Mouse (Mus musculus) testis, postnatal 14 days (tissue): ENCODE measurements around the gene G0s2.
A peak's percentile ranks its signal among the peaks of the same experiment; 100 is the strongest.

ENCODE experiments used
- DNase-seq: peaks from one replicate; pipeline ENCODE4 v3.0.0; 2021; ENCODE audit warnings: low spot score

The G0s2 gene

DNA sequence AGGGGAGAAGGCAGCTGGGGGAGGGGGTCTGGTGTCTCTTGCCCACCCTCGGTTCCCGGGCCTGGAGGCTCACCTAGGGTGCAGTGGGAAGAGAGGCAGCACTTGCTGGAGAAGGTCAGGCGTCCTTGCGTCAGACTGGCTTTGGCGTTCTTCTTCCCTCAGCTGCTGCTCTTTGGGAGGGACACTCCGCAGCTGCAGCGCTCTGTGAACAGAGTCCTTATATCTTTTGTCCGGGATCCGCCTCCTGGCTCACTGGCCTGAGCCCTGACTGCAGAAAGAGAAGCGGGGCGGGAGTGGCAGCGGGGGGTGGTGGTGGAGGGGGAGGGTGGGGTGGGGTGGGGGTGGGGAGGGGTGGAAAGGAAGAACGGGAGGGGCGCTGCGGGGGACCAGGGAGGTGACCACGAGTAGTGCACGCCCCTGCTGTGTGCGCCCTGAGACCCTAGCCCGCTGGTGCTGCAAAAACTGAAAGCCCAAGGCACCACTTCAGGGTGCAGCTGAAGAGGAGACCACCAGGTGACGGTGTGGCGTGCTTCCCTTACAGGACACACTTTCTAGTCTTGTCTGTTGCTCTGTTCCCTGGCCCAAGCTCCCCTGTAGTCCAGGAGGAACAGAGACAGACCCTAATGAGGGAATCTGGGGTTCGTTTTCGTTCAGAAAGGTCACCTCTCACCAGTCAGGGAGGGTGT lies at the start of gene G0s2:
G0s2 (minus strand) TSS at position 302 of the 686 bp plus-strand sequence.
- peak; percentile 62 for DNase-seq

DNA sequence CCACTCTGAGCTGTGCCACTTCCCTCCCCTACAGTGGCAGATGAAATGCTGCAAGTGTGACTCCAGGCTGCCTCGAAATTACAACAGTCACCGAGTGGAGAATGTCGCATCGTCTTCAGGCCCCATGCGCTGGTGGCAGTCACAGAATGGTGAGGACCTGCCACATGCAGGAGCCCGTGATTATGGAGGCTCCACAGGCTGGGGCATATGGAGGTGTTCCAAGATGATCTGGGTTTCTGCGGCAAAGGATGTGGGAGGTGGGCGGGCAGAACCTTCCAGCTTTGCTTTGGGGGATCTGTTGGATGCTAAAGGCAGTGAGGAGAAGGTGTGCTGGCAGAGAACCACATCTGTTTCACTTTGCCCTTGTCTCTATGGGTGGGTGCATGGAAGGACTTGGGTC lies 47.4 kb upstream of the G0s2 start:
- no peak for DNase-seq

DNA sequence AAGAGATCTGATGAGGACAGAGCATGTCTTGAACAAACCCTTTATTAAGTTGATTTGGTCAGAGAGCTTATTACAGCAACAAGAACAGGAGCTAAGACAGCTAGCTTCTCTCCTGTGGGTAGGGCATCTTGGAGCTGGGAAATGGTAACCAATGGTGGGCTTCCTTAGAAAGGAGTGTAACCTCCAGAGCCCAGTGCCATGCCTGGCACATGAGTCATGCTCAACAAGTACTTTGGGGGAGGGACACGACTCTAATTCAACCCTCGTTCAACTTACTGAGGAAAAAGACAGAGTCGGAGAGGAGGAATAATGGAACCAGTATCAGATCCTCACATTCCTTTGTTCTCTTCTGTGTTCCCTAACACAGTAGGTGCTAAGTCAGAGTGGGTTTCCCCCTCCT lies 46.7 kb upstream of the G0s2 start:
- DNase-seq: no peak

DNA sequence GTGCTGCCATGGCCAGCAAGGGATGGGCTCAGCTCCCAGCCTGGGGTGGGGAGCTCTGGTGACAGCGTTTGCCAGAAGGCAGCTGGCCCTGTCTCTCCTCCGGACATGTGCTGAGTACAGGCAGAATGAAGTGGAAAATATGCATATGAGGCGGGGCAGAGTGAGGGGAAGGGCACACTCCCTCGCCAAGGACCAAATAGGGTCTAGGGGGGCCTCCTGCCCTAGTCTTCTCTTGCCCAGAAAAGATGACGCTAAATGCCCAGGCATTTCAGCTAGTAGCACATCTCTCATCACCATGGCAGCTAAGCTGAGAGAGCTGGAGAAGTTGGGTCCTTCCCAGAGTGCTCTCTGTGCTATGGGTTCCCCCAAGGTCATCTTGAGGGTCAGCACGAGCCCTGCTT lies 44.1 kb upstream of the G0s2 start:
- peak; percentile 47 for DNase-seq

DNA sequence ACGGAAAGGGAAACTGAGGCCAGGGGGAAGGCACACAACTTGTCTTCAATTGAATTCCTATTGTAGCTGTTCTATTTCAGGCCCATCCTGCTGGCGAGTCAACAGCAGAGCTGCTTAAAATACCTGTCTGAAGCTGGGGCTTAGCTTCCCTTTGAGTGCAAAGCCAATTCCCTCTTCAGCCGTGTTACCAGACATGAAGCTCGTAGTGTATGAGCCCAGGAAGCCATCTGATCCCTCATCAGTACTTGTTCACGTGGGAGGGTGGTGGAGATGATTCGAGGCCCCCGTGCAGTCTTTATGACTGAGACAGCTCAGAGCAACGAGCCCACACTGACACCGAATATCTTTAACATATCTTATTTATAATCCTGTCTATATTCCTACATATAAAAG lies 43.3 kb upstream of the G0s2 start:
- DNase-seq: no peak

DNA sequence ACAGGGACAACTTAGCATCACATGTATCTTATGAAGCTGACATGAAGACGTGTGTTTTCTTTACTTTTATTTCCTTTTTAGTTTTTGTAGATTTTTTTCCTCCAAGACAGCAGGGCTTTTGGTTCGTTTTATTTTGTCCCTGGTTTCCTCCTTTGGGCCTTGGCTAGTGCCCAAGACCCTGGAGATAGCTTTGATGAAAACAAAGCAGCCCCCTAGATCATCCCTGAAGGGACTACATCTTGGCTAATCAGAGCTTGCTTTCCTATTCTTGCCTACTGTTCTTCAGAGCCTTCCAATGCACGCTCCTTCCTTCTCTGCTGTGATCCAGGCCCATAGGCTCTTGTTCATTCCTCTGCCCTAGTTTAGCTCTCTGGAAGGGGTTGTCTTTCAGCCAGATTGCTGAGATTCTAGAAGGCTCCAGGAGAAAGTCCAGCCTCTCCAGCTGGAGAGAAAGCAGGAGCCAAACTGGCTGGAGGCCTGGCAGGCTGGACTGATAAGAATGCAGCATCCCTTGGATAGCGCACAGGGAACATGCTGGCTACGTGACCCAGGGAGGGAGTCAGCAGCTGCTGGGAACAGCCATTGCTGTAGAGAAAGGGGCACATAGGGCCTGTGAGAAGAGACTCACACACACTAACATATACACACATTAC lies 42.8 kb upstream of the G0s2 start:
- peak; percentile 80 for DNase-seq

DNA sequence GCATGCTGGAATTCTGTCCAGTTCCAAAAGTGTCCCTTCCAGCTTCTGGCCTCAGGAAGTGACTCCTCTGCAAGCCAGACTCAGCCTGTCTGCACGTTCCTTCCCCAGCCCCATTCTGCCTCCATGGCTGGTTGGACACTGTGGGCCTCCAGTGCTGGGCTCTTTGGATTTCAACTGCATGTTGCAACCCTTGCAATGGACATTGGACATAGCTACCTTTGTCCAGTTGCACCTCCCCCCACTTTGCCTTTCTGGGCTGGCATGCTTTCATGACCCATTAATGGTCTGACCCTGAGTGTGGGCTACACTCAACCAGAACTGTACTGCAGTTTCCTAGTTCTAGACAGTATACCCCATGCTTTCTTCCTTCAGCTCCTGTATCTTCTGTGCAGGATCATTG lies 38.6 kb upstream of the G0s2 start:
- DNase-seq: no peak

DNA sequence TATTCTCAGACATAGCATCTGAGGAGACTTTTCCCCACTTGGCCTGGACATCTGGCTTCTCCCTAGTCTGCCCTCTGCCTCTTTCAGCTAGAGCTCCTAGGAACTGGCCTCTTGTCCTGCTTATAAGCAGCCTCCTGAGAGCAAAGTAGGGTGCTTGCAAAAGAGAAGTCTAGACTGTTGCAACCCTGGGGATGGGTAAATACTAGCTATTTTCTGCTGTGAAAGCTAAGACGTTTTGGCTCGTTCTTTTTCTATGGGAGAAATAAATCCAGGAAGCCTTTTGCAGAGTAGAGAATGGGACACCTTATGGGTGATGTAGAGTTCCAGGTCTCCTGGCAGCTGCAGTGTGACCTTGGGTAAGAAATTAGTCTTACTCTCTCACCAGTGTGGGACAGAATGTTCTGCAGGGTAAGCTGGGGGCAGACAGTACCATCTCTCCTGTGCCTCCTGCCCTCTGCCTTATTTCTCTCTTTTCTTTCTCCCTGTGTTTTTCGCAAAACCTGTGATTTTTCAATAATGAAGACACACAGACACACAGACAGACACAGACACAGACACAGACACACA lies 37.6 kb upstream of the G0s2 start:
- DNase-seq: no peak

DNA sequence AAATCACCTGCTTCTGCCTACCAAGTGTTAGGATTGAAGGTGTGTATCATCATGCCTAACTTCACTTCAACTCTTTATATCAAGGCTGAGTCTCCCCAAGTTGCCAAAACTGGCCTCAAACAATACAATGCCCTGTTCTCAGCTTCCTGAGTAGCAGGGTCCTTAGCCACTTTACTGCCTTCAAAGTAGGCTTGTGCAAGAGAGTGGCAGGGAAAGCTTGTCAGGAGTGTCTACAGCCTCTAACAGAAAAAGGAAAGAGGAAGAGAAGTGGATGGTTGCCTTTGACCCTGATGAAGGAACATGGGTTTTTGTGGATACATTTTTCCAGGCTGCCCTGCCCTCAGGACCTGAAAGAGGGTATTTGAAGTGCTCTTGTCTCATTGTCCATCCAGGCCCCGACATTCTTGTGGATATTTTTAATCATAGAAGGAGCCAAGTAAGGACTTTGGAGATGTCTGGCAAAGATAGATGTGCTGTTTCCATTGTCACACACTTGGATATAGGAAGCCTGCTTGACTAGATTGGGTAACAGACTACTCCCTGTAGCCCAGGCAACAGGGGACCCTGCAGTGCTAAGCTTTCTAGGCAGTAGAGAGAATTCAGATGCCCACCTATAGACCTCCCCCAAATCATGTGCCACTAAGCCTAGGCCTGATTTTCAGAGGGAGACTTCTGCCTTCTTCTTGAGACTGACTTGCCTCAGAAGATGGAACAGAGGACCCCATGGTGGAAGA lies 36.9 kb upstream of the G0s2 start:
- DNase-seq: no peak

DNA sequence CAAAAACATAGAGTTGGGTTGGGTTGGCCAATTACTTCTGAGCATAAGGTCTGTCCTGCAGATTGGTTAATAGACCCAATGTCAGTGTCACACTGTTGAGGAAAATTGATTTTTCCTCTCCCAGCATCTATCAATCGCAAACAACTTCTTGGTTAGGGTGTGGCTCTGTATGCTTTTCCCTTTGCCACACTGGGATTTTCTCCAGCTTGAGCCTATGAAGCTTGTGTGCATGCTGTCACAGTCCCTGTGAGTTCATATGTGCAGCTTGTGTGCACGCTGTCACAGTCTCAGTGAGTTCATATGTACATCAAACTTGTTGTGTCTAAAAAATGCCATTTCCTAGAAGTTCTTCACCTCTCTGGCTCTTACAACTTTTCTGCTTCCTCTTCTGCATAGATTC lies 33.8 kb upstream of the G0s2 start:
- DNase-seq: no peak

DNA sequence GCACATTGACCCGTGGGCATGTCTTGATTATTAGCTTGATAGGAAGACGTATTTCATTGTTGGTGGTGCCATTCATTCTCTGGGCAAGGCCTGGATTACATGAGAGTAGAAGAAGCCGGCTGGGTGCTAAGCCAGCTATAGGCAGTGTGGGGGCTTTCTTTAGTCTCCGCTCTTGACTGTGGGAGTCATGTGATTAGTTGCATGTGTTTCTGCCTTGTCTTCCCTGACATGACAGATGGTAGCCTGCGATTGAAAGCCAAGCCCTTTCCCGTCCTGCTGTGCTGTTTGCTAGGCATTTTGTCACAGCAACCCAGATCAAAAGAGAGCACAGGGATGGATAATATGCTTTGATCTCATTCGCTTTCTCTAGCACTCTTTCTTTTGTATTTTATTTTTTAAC lies 32.4 kb upstream of the G0s2 start:
- no peak for DNase-seq

DNA sequence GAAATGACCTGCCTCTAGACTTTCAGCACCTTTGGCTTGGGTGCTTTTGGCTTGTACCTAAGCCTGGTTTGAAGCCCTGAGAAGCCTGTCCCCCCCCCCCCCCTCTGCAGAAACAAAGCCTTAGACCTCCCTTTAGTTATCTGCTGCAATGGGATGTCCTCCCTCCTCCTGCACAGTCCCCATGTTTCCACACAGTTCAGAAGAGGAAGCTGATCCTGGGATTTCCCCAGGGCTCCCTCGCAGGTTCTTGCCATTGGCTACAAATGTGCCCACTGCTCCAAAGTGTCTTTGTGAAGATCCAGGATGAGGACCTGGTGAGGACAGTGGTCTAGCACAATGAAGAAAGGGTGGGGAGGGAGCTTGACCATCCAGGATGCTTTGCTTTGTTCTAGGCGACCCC lies 30.1 kb upstream of the G0s2 start:
- no peak for DNase-seq

DNA sequence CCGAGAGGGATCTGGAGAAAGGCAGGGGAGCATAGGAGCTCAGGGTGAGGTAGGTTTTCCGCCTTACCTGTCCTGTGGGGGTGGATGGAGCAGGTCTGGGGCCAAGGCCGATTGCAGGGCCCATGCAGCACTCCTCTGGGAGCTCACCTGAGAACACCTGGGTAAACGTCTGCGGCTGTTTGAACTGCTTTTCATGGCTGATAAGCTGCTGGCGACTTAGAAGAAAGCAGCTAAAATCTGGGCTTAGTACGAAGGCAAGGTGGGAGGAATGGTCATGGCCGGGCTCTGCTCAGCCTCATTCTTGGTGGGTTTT lies 29.0 kb upstream of the G0s2 start:
- no peak for DNase-seq

DNA sequence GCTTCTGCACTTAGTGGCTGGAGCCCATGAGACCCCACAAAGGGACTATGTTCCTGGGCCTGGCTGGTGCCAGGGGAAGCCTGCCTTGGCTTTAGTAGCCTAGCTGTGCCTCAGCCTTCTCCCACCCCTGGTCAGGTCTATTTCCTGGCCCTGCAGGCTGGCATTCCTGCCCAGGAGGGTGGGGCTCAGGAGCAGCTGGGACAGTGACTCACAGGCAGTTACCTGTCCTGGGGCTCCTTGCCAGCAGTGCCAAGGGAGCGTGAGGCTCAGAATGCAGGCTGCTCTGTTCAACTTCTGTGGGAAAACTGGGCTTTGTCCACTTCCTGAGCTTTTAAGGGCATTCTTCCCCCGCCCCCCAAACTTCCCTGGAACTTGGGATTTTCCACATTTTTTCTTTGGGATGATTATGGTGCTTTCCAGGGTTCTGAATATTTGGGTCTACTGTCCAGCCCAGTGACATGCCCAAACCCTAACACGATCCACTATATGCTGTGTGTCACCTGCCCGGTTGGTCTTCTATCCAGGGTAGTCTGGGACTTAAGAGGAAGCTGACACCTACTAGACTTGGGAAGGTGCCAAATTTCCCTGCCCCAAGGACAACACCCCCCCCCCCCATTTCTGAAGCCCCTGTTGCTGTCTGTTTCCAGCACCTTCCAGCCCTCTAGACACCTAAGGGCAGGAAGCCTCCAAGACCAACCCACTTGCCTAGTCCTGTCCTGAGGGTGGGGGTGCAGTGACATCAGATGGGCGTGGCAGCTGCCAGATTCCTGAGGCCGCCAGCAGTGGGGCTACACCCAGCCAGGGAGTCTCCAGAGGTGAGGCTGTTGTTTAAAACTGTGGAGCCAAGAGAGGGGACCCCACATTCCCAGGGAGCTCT lies 28.4 kb upstream of the G0s2 start:
- DNase-seq: peak; percentile 24

DNA sequence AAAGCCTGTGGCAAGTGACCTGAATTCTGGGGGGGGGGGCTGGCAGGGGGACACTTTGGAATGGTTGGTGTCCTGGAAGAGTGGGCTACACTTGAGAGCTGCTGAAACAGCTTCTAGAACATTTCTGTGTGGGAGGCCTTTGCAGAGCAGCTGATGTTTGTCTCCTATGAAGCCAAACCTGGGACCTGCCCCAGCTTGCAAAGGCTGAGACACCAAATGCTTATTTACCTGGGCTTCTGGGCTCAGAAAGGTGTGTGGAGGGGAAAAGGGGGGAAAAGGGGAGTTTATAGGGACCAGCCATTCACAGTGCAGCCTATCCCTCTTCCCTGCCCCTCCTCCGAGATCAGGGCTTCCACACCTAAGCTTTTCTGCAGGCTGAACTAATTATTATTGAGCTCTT lies 27.0 kb upstream of the G0s2 start:
- no peak for DNase-seq

DNA sequence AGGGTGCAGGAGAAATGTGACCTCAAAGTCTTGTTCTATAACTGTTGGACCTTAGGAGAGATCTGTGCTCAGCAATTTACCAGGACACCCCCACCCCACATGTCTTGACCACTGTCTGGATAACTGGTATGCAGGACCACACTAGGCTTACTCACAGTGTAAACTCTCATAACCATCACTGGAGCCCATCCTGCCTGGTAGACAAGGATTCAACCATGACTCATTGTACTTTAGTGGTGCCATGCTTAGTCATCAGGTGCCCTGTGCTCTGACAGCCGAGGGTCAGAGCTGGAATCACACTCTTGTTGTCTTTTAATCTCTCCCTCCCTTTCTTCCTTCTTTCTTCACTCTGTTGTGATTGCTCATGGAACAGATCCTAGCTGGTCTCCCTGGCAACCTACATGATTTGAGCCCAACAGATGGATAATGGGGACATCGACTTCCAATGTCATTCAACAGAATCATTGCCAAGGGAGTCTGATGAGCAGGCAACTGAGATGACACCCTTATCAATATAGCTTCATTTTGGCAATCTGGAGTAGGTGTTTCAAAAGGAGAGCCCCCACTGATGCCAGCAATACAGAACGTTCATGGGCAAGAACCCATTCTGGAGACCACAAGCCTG lies 25.2 kb upstream of the G0s2 start:
- no peak for DNase-seq

DNA sequence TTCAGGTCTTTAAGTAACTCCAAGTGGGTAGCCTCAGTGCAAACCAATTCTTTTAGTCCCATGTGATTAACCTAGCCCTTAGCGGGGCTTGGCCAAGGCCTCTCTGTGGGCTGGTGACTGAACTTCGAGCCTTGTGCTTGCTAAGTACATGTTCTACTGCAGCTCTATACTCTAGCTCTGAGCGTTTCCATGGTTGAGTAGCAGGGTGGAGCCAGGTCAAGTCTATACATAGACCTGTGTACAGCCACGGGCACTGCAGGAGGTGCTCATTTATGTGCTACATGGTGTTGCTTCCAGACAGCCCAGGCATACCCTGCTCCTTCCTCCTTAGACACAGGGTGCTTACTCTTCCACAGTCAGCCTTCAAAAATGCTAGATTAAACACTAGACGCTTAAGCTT lies 22.9 kb upstream of the G0s2 start:
- DNase-seq: no peak

DNA sequence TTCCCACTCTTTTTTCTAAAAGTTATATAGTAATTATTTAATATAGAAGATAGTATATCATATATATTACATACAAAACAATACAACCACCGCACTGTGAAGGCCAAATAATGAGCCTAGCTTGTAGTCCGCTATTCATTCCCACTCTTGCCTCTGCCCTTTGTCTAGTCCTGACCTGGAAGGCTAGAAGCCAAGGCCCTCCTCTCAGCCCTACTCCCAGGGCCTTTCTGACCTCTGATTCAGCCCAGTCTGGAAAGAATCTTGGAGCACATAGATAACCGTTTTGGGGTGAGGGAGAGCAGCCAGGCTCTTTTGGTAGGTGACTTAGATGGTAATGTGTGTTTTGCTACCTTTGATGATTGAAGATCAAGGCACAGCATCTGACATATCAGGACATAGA lies 20.9 kb upstream of the G0s2 start:
- no peak for DNase-seq

DNA sequence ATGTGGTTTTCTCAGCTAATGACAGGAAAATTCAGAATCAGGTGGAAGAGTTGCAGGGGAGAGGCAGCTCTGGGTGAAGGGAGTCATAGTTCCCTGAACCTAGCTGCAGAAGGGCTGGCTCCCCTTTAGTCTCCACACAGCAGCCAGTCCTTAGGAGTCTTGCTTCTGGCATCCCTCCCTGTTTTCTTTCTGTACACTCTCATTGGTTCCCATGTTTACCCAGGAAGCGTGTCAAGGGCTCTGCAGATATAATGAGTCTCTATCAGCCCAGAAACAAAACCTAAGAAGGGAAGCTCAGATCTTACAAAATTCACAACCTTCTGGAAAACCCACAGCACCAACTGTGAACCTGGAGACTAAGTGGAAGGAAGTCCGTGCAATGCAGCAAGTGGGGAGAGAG lies 20.0 kb upstream of the G0s2 start:
- DNase-seq: no peak

DNA sequence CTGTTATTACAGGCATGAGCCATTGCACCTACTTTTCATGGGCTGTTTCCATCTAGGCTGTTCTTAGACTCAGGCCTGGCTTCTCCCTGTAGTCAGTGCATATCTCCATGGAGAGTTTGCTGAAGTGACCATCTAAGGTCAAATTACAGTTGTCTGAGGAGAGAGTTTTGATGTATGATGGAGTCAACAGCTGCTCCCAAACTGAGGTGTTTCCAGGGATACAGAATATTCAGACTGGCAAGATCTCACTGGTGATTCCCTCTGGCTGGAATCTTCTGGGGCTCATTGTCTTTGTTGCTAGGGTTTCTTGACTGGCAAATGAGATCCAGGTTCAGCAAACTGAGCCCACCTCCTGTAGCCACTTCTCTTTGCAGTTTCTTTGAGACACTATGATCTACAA lies 17.7 kb upstream of the G0s2 start:
- DNase-seq: no peak

DNA sequence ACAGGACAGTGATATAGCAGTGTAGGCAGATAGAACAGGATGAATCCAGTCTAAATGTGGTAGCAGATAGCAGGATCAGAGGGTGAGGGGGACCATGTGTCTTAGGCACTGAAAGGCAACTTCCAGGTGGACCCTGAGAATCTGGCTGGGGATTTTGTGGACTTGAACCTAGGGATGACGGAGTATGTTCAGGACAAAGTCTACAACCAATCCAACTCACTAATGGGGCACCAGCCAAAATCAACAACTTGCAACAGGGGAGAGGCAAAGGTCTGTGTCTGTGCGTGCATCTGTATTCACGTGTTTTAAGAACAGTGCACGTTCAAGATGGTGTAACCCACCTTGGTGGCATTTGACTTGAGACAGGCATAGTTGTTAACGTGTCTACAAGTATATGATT lies 16.9 kb upstream of the G0s2 start:
- DNase-seq: no peak

DNA sequence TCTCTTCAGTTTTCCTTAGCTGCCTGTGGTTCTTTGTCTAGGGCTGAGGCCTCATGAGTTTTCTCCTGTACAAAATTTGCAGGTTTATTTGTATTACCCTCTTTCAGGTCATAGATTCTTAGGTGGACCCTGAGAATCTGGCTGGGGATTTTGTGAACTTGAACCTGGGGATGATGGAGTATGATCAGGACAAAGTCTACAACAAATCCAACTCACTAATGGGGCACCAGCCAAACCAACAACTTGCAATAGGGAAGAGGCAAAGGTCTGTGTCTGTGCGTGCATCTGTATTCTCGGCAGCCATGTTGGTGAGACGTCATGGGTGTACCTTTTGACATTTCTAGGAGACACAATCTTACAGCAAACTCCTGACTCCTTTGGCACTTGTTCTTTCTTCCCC lies 16.1 kb upstream of the G0s2 start:
- DNase-seq: no peak
